Mouse (Mus musculus) thymus, adult 2 months (tissue): Measurements from ENCODE around the gene Erlin1. TPM values are rescaled to one million over a fixed set of nuclear protein-coding genes. Genes with fewer than 3 reads are reported as not detected.

Experiments
- DNase-seq: peaks from one replicate; pipeline ENCODE4 v3.0.0; 2021
- H3K27ac ChIP-seq: fragments of 200-500 bp; 2 replicates; pipeline ENCODE4 v1.5.1; 2012; ENCODE audit warnings: low read length, control low read depth; ENCODE audit not compliant: control insufficient read depth, insufficient read depth
- H3K27me3 ChIP-seq: fragments of 200-500 bp; 2 replicates; pipeline ENCODE4 v1.6.1; 2012; ENCODE audit warnings: mild to moderate bottlenecking, low read length, moderate library complexity, mixed read lengths; ENCODE audit not compliant: control insufficient read depth, insufficient read depth
- H3K36me3 ChIP-seq: fragments of 200-500 bp; 2 replicates; pipeline ENCODE4 v1.6.1; 2012; ENCODE audit warnings: mild to moderate bottlenecking, low read length, moderate library complexity; ENCODE audit not compliant: control insufficient read depth, insufficient read depth
- H3K4me1 ChIP-seq: fragments of 200-500 bp; replicated peaks from 2 replicates; pipeline ENCODE4 v1.6.1; 2012; ENCODE audit warnings: low read length; ENCODE audit not compliant: control insufficient read depth, insufficient read depth
- H3K4me3 ChIP-seq: fragments of 200-500 bp; 2 replicates; pipeline ENCODE4 v1.5.1; 2012; ENCODE audit warnings: mild to moderate bottlenecking, low read length, control low read depth, moderate library complexity; ENCODE audit not compliant: control insufficient read depth, insufficient read depth
- CTCF ChIP-seq: fragments of 200-500 bp; IDR thresholded peaks from 2 replicates; pipeline ENCODE4 v1.5.1; 2012; ENCODE audit warnings: mild to moderate bottlenecking, control low read depth, low read length, moderate library complexity, borderline replicate concordance; ENCODE audit not compliant: control insufficient read depth, poor library complexity, insufficient read depth; ENCODE audit errors: extremely low read depth
- POLR2A ChIP-seq: fragments of 200-500 bp; IDR thresholded peaks from 2 replicates; pipeline ENCODE4 v1.6.1; 2012; ENCODE audit warnings: mild to moderate bottlenecking, low read length, control low read depth, moderate library complexity; ENCODE audit not compliant: control insufficient read depth, poor library complexity, insufficient read depth; ENCODE audit errors: extremely low read depth
- WGBS: fragments of 180-500 bp; shearing (Covaris S2); methylation state at CpG from one replicate; pipeline ENCODE4 v1.1.7; 2018; 5-methylcytosine and 5-hydroxymethylcytosine counted together
- polyA plus RNA-seq: library from polyadenylated mRNA; depleted of rRNA; stranded (reverse); fragments of >200 nt; gene quantifications from 2 replicates; pipeline ENCODE4 v1.2.3, GENCODE M21; 2012

The Erlin1 gene
- polyA plus RNA-seq, 1 experiment = 8.0 TPM

DNA sequence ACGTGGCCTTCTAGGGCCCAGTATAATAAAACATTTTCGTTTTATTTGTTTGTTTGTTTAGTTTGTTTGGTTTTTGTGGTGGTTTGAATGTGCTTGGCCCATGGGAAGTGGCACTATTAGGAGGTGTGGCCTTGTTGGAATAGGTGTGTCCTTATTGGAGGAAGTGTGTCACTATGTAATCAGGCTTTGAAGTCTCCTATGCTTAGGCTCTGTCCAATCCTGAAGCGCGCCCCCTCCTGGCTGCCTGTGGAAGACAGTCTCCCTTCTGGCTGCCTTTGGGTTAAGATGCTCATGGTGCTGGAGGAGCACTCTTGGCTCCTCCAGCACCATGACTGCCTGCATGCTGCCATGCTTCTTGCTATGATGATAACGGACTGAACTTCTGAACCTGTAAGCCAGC, 46.5 kb downstream of the Erlin1 start:
- no peak overlapping the region for H3K27ac ChIP-seq
- no peak overlapping the region for H3K4me3 ChIP-seq
- WGBS = 81% methylated on average over 5 of the region's 5 CpGs
- no peaks in the 10 kb centered on the region for H3K36me3 ChIP-seq
- H3K4me1 ChIP-seq = no peaks in the 10 kb centered on the region
- no peak for TF ChIP-seq CTCF
- no peak for TF ChIP-seq POLR2A
- DNase-seq = peak; percentile 34
- no peaks in the 10 kb centered on the region for H3K27me3 ChIP-seq

DNA sequence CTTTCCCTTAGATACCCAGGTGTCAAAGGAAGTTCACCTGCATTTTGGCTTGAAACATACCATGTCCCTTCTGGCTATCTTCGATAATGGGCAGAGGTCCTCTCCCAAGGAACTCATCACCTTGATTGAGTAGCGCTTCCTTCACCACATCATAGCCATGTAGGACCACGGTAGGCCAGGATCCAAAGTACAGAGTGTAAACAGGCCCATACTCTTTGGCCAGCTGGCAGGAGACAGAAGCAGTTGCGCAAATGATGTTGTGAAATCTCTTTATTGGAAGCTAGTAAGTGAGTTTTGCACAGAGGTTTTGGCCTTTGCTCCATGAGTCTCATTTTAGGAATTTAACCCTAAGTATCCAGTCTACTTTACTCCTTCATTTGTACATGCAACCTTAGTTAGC, 48.1 kb downstream of the Erlin1 start:
- no peak overlapping the region for H3K27ac ChIP-seq
- H3K4me3 ChIP-seq = no peak overlapping the region
- H3K36me3 ChIP-seq = no peaks in the 10 kb centered on the region
- DNase-seq = no peak
- TF ChIP-seq CTCF (no peak), POLR2A (no peak)
- no peaks in the 10 kb centered on the region for H3K27me3 ChIP-seq
- no peaks in the 10 kb centered on the region for H3K4me1 ChIP-seq
- WGBS = 92% methylated on average over 4 of the region's 4 CpGs

DNA sequence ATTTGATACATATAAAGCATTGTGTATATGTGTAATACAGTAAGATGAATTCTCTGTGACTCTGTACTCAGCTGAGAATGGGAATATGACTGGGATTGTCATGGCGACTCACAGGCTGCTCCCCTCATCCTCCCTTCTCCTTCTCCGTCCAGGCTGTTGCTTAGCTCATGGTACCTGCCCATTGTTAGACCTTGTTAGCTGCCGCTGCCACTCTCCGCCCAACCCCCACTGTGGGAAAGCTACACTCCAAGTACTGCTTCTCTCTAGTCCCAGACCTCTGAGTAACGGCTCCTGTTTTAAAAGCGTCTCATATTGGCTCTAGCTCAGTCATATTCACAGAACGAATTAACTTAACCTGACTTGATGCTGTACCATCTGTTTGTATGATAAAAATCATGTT, 49.8 kb downstream of the Erlin1 start:
- Histone ChIP-seq H3K27me3 (no peaks in the 10 kb centered on the region), H3K27ac (no peak overlapping the region), H3K4me3 (no peak overlapping the region), H3K36me3 (no peaks in the 10 kb centered on the region), H3K4me1 (no peaks in the 10 kb centered on the region)
- no peak for TF ChIP-seq CTCF
- no peak for TF ChIP-seq POLR2A
- no peak for DNase-seq
- 81% methylated on average over 7 of the region's 7 CpGs for WGBS

DNA sequence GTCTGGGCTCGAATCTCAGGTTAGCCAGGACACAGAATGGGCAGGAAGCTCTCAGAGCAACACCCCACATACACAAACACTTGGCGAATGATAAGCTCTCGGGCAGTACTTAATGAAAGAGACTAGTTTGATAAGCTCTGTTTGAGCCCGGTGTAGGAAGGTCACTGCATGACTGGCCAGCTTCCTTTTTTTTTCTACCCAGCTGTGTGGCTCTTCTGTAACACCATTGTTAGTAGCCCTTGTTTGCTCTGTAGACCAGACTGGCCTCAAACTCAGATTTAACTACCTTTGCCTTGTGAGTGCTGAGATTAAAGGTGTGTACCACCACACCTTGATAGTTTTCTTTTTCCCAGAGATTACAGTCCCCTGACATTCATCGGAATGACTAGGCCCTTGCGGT, 55.7 kb downstream of the Erlin1 start:
- TF ChIP-seq CTCF (no peak), POLR2A (no peak)
- WGBS = 91% methylated on average over 6 of the region's 6 CpGs
- Histone ChIP-seq H3K27ac (no peak overlapping the region), H3K36me3 (no peaks in the 10 kb centered on the region), H3K27me3 (no peaks in the 10 kb centered on the region), H3K4me3 (no peak overlapping the region), H3K4me1 (no peaks in the 10 kb centered on the region)
- DNase-seq = no peak

DNA sequence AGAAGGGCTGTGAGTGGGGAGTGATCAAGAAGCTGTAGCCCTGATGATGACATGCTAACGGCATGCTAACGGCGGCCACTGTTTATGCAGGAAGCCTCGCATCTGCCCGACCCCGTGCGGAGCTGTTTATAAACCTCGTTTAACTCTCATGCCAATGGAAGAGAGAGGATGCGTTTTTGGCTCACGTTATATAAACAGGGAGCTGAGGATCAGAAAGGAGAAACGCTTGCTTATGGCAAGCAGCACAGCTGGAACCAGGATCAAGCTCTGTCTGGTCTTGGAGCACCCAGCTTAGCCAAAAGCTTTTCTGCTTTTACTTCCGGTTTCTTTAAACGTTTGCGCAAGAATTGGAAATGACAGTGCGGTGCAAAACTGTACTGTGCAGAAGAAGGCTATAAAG, 60.8 kb downstream of the Erlin1 start:
- 64% methylated on average over 15 of the region's 15 CpGs for WGBS
- no peaks in the 10 kb centered on the region for H3K27me3 ChIP-seq
- TF ChIP-seq CTCF (no peak), POLR2A (no peak)
- no peak for DNase-seq
- H3K4me3 ChIP-seq = peak overlapping the region; percentile 43; the same call in 1 of the 2 replicates
- no peak overlapping the region for H3K27ac ChIP-seq
- H3K4me1 ChIP-seq = no peaks in the 10 kb centered on the region; the same call in 1 of the 2 replicates
- H3K36me3 ChIP-seq = no peaks in the 10 kb centered on the region

DNA sequence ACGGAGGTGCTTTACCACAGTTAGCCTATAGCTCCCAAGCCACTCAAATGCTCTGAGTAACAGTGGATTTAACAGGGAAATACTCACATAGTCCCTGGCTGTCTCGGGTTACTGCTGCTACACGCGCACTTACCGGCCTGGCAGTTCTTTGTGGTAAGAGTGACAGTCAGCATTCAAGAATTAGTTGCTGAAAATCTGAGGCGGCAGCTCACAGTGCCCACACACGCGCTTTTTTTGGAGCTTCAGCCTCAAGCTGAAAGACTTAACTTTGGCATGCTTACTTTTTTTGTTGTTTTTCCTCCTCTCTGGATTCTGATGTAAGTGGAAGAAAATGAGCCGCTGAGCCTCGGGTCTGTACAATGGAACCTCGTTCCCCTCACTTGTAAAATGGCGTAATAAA, 62.4 kb downstream of the Erlin1 start:
- no peak for TF ChIP-seq POLR2A
- TF ChIP-seq CTCF = no peak
- no peaks in the 10 kb centered on the region for H3K36me3 ChIP-seq
- no peaks in the 10 kb centered on the region for H3K27me3 ChIP-seq
- no peaks in the 10 kb centered on the region; the same call in 1 of the 2 replicates for H3K4me1 ChIP-seq
- no peak overlapping the region for H3K27ac ChIP-seq
- no peak for DNase-seq
- H3K4me3 ChIP-seq = no peak overlapping the region
- 85% methylated on average over 12 of the region's 12 CpGs for WGBS

DNA sequence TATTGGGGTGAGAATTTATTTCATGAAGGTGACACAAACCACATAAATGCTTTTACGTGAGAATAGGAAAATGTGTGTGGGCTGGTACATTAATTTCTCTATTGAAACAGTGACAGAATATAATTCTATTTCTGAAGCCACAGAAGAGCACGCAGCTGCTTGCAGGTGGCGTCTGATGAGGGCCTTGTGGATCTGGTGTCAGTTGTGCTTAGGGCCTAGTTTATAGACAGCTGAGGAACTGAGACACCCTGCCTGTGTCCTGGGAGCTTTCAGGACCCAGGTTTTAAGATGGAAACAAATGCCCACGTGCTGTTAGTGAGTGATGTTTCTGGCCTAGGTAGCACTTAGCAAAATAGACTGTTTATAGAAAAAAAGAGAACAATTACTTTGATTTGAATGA, 64.6 kb downstream of the Erlin1 start:
- TF ChIP-seq POLR2A = no peak
- no peak for TF ChIP-seq CTCF
- no peaks in the 10 kb centered on the region for H3K27me3 ChIP-seq
- H3K4me3 ChIP-seq = no peak overlapping the region
- no peak for DNase-seq
- H3K27ac ChIP-seq = no peak overlapping the region
- no peaks in the 10 kb centered on the region for H3K36me3 ChIP-seq
- 81% methylated on average over 4 of the region's 4 CpGs for WGBS
- no peaks in the 10 kb centered on the region; the same call in 1 of the 2 replicates for H3K4me1 ChIP-seq
